Mouse (Mus musculus): ENCODE results near the gene Gm10118.

DNA sequence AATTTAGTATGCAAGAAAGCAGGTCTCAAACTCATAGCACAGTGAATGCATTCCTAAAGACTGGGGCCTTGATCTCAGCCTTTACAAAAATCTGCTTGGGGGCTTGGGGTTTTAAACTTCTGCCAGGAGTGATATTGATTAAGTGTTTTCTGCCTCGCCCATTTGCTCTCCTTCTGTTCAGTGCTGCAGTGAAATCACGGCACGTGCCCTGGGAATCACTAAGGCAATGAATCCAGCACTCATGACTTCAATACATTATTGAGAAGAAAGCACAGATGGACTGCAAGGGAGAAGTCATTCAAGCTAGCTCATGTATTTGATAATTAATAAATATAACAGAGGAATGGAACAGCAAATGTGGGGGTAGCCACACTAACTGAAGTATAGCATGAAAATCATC, 18.3 kb upstream of the Gm10118 start:
- TF ChIP-seq CTCF (conservative IDR thresholded peaks at IDR 0.05; ENCODE audit: low read length) (no peak), NANOG (IDR thresholded peaks at IDR 0.05; ENCODE audit: borderline replicate concordance, low read length) (no peak), POU5F1 (IDR thresholded peaks at IDR 0.05; ENCODE audit: borderline replicate concordance, low read length) (no peak)

Data from E14TG2a.4 (cell line).